Mouse (Mus musculus): Measurements from ENCODE around the gene Col17a1.

DNA sequence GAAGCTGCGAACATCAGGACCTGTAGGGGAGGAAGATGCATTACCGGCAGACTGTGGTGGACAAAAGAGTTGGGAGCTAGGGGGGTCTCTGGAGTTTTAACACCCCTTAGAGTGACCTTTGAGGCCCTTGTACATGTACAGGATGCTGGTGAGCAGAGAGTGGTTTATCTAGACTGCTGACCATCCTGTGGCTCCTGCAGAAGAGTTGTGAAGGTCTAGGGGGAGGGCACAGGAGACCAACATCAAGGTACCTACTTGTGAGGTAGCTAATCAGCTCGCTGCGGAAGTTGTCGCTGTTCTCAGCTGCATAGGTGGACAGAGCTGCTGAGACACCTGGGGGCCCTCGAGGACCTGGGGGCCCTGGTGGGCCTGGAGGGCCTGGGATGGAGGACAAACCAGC lies 42.8 kb downstream of the Col17a1 start:
- no peak for TF ChIP-seq CTCF (IDR thresholded peaks at IDR 0.05; ENCODE audit: low read depth, low read length)
- no peak for TF ChIP-seq POLR2A (IDR thresholded peaks at IDR 0.05; ENCODE audit: extremely low read depth, insufficient read depth, low read length)

All from liver, adult 2 months (tissue).